Mouse (Mus musculus): Measurements from ENCODE around the gene Tppp3.

GRCm38 (mm10) chr8:105494566-105494965 is 23.2 kb upstream of the Tppp3 start:
- no peak for TF ChIP-seq CTCF (IDR thresholded peaks at IDR 0.05; ENCODE audit: extremely low read depth, insufficient read length, insufficient replicate concordance, low read depth, low read length)
- TF ChIP-seq POLR2A (IDR thresholded peaks at IDR 0.05; ENCODE audit: low read depth, low read length) = no peak
